Mouse (Mus musculus): ENCODE data around the gene Pwwp2b.

GRCm38 (mm10) chr7:139310487-139310951, 62.2 kb downstream of the Pwwp2b start:
- TF ChIP-seq CTCF (IDR thresholded peaks at IDR 0.05; ENCODE audit: control insufficient read depth, insufficient read depth, low read length) (no peak), POLR2A (IDR thresholded peaks at IDR 0.05; ENCODE audit: borderline replicate concordance, control insufficient read depth, low read depth, low read length) (no peak)

Measured in bone marrow, adult 2 months (tissue).